19 mouse cellular contexts compared by ENCODE assay signal in the genomic region with DNA sequence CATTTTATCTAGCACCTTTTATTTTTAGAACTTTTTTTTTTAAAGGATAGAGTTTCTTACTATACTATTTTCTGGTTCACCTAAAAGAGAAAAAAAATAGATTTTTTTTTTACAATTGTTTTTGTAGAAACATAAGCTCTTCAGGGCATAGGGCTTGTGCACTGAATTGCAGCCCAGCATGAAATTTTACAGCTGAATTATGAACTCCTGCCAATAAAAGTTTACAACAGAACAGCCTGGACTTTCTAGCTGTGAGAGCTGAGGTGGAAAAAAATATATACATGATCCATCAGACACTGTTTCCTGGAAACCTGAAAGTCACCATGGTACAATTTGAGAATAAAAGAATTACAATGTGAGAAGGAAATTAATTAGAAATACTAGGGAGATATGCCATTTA.
DNase-seq lines count a peak whose midpoint lies in the region; ATAC-seq and TF ChIP-seq lines count a peak whose summit lies in the region.
"Had no signal": no experiment of that assay in that cellular context is flagged by ENCODE, and none has a peak within 500 bp of the region (broad histone marks: within the 10 kb centered on the region; RNA-seq: fewer than 3 reads in every experiment).

No protein-coding gene starts in this region.

- ATAC-seq in limb, embryonic 13.5 days (ENCODE audit: low FRiP score, low read depth), result peak; percentile 76; the same call in 1 of the 2 replicates
- ATAC-seq in limb, embryonic 14.5 days (ENCODE audit: low FRiP score, low read depth), result peak; percentile 65; the same call in 1 of the 2 replicates
- no peak for ATAC-seq in kidney, embryonic 15.5 days (replicated peaks; ENCODE audit: low FRiP score)
- ATAC-seq: activated CD4-positive, CD25-positive, alpha-beta regulatory T cell, adult 4 months; CD4-positive, CD25-positive, alpha-beta regulatory T cell, adult 4 months; Patski had no signal

- H3K9ac ChIP-seq in limb, embryonic 13.5 days, result no peak overlapping the region
- no peak overlapping the region for H3K9ac ChIP-seq in limb, embryonic 14.5 days (ENCODE audit: low read depth, low read length, severe bottlenecking)
- H3K9ac ChIP-seq in kidney, embryonic 15.5 days, result no peak overlapping the region

- H3K27ac ChIP-seq in limb, embryonic 13.5 days, result no peak overlapping the region
- H3K27ac ChIP-seq in limb, embryonic 10.5 days, result no peak overlapping the region
- no peak overlapping the region for H3K27ac ChIP-seq in limb, embryonic 14.5 days (replicated peaks; ENCODE audit: low read depth, low read length)
- no peak overlapping the region for H3K27ac ChIP-seq in kidney, embryonic 15.5 days

- H3K4me2 ChIP-seq in limb, embryonic 13.5 days (replicated peaks), result no peak overlapping the region
- no peak overlapping the region for H3K4me2 ChIP-seq in limb, embryonic 14.5 days (replicated peaks; ENCODE audit: low read depth, low read length, severe bottlenecking)
- H3K4me2 ChIP-seq in kidney, embryonic 15.5 days, result no peak overlapping the region

- H3K36me3 ChIP-seq in limb, embryonic 13.5 days, result no peaks in the 10 kb centered on the region
- no peaks in the 10 kb centered on the region for H3K36me3 ChIP-seq in limb, embryonic 10.5 days
- no peaks in the 10 kb centered on the region for H3K36me3 ChIP-seq in limb, embryonic 14.5 days (ENCODE audit: control insufficient read depth, insufficient read depth, low read length)
- no peaks in the 10 kb centered on the region for H3K36me3 ChIP-seq in kidney, embryonic 15.5 days
- H3K36me3 ChIP-seq: G1E had no signal

- TF ChIP-seq POLR2A in limb, embryonic 14.5 days (IDR thresholded peaks at IDR 0.05; ENCODE audit: borderline replicate concordance, extremely low read depth, insufficient read depth, insufficient read length), result no peak

- no peak overlapping the region for H3K4me3 ChIP-seq in limb, embryonic 13.5 days
- H3K4me3 ChIP-seq in limb, embryonic 10.5 days, result no peak overlapping the region
- no peak overlapping the region for H3K4me3 ChIP-seq in limb, embryonic 14.5 days (replicated peaks; ENCODE audit: low read length)
- H3K4me3 ChIP-seq in kidney, embryonic 15.5 days (replicated peaks), result no peak overlapping the region

- 0 out of 2 replicates have a peak, but pooled peaks cover 2% of the 10 kb centered on the region for H3K27me3 ChIP-seq in limb, embryonic 13.5 days
- H3K27me3 ChIP-seq in limb, embryonic 10.5 days (ENCODE audit: low read depth, poor library complexity, severe bottlenecking), result no peaks in the 10 kb centered on the region
- no peaks in the 10 kb centered on the region for H3K27me3 ChIP-seq in limb, embryonic 14.5 days (ENCODE audit: control insufficient read depth, insufficient read depth, low read length)
- H3K27me3 ChIP-seq in kidney, embryonic 15.5 days, result no peaks in the 10 kb centered on the region
- H3K27me3 ChIP-seq: CH12.LX had no signal

- no peak for DNase-seq in limb, embryonic 10.5 days (ENCODE audit: low spot score)
- no peak for DNase-seq in limb, embryonic 14.5 days (ENCODE audit: low spot score)
- DNase-seq: adrenal gland, adult 2 months; adrenal gland, adult 8-10 months; adrenal gland, postnatal 10 days; adrenal gland, postnatal 14 days; adrenal gland, postnatal 25 days; adrenal gland, postnatal 36 days; B cell, adult 2 months; cerebellum, adult 11 months; cerebellum, adult 11-12 months; cerebellum, adult 18-20 months had no signal

- H3K9me3 ChIP-seq in limb, embryonic 13.5 days, result no peaks in the 10 kb centered on the region
- H3K9me3 ChIP-seq in limb, embryonic 10.5 days (replicated peaks), result no peaks in the 10 kb centered on the region
- no peaks in the 10 kb centered on the region for H3K9me3 ChIP-seq in limb, embryonic 14.5 days (ENCODE audit: control insufficient read depth, low read length)
- H3K9me3 ChIP-seq in kidney, embryonic 15.5 days (replicated peaks), result no peaks in the 10 kb centered on the region
- H3K9me3 ChIP-seq: G1E had no signal

- H3K4me1 ChIP-seq in limb, embryonic 13.5 days, result peaks cover 4% of the 10 kb centered on the region
- no peaks in the 10 kb centered on the region for H3K4me1 ChIP-seq in limb, embryonic 10.5 days
- no peaks in the 10 kb centered on the region for H3K4me1 ChIP-seq in limb, embryonic 14.5 days (ENCODE audit: control insufficient read depth, insufficient read depth, low read length)
- H3K4me1 ChIP-seq in kidney, embryonic 15.5 days, result no peaks in the 10 kb centered on the region
